Mouse (Mus musculus) heart, adult 18-20 months (tissue): ENCODE data around the gene Clec11a. TPM values are rescaled to one million over a fixed set of nuclear protein-coding genes. Genes with fewer than 3 reads are reported as not detected.
"Not testable (repeated sequence)": the region's sequence is repeated elsewhere in the genome, so short reads cannot be mapped to it uniquely, and the experiment has no call there.

ENCODE experiments used
- DNase-seq, 2 experiments: peaks; one replicate each; pipeline ENCODE4 v3.0.0; 2021 to 2022; ENCODE audit warnings: mixed read lengths in 1 of 2
- total RNA-seq, 2 experiments: library from RNA; stranded (reverse); gene quantifications; 2 replicates each; pipeline ENCODE4 v1.2.3; 2021

Clec11a gene
- total RNA-seq, 2 experiments from 2014 or later: 0.69 to 0.87 TPM

DNA sequence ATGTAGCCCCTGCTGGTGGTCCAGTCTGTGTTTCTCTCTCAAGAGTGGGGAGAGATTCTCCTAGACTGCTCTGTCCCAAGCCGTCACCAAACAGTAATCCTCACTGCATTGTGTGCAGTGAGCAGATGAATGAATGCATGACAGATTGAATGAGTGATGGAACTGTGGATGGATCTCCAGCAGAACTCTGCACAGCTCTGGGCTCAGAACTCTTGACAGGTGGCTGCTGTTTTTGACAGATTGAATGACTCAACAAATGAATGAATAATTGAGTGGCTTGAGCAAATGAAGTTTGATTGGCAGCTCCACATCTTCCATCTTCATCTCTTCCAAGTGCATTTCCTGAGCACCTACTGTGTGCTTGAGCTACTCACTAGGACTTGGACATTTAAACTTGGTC, 15.6 kb upstream of the Clec11a start:
- DNase-seq: no peak

DNA sequence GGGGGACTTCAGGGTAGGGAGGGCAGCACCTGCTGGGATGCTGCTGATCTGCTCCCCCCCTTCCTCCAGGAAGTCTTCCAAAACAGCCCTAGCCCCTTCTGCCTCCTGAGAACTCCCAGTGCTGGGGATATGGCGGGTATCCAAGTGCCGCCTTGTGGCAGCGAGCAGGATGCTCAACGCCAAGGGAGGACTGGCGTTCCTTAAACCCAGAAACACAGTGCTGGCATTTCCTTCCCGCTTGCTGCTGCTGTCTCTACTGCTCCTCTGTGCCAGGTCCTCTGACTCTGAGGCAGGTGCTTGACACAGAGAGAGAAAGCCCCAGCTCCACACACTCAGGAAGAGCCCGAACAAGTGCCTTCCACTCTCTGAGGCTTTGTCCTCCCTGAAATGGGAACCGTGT, 14.2 kb upstream of the Clec11a start:
- no peak for DNase-seq

DNA sequence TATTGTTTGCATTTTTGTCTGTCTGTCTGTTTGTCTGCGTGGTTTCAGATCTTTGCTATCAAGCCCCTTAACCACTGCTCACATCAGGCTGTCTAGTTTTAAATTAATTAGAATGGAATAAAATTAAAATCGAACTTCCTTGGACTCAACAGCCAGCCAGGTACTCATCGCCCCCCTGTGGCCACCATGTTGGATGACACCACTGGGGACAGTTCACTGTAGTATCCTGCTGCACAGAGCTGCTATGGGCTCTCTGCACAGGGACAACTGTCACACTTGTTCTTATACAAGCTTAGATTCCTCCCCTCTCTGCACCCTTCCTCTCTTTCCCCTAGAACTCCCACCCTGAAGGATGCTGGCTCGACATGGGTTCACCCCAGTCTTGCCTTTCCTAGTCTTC, 11.2 kb upstream of the Clec11a start:
- no peak for DNase-seq

DNA sequence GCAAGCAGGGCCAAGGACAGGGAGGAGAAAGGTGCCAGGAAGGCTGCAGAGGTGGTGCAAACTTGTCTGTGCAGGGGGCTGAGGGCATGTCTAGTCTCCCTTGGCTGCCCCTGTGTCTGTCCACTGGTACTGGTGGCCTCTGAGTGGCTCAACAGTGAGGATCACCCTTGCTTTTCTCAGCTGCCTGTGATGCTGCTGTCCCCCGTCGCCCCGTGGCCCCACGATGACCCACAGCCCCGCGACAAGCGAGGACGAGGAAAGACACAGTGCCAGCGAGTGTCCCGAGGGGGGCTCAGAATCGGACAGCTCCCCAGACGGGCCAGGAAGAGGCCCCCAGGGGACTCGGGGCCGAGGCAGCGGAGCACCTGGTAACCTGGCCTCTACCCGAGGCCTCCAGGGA, 5.8 kb upstream of the Clec11a start:
- DNase-seq: no peak

DNA sequence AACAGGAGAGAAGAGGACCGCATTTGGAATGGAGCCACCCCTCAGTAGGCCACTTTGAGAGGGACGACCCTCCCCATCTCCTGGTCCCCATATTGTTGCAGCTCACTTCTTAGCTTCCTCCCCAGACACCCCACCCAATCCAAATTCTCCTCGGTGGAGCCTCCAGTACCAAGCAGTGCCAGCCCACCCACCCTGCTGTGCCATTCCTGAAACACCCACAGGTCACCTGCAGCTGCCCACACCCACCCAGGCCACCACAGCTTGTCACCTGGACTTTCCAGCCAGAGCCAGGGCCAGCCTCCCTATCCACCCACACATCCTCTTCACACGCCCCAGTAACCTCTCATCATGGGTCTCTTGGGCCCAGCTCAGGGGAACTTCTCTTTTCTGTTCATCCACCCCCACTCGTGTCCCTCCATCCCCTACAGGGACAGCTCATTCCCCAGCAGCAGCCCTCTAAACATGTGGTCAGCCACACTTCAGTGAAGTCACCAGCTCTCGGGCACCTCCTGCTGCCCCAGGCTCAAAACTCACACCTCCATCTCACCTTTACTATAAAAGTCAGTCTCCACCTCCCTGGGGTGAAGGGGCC, 5.1 kb upstream of the Clec11a start:
- DNase-seq: no peak

DNA sequence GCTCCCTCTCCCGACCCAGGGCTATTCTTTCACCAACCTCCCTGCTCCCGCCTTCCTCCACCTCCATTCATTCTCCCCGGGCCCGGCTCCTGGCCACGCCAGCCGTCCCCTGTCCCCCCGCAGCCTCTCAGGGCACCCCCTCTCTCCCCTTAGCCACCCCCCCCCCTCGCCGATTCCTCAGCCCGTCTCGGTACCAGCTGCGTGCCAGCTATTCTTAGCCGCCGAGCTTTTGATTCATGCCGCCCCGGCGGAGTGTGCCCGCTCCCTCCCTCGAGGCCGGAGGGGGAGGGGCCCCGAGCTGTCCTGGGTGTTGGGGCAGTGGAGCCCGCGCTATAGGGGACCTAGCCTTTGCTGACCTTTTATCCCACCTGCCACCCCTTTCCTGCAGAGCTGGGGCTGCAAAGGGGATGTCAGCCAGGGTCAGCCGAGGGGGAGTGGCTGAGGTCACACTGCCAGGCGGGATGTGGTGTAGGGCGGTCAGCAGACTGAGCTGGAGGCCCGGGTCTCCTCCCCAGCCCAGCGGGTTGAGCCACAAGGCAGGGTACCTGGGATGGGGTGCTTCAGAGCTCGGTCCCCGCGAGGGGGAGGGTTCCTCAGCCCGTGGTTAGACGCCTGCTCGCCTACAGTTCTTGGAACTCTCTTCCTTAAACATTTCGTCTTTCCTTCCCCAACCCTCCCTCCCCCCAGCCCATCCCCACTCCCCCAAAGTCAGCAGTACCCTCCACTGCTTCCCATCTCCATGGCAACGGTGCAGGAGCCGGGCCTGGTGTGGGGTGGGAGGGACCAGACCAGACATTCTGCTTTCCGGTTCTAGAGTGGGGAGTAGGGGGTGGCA, 4.4 kb upstream of the Clec11a start:
- peak; percentile 53 to 57 for DNase-seq

DNA sequence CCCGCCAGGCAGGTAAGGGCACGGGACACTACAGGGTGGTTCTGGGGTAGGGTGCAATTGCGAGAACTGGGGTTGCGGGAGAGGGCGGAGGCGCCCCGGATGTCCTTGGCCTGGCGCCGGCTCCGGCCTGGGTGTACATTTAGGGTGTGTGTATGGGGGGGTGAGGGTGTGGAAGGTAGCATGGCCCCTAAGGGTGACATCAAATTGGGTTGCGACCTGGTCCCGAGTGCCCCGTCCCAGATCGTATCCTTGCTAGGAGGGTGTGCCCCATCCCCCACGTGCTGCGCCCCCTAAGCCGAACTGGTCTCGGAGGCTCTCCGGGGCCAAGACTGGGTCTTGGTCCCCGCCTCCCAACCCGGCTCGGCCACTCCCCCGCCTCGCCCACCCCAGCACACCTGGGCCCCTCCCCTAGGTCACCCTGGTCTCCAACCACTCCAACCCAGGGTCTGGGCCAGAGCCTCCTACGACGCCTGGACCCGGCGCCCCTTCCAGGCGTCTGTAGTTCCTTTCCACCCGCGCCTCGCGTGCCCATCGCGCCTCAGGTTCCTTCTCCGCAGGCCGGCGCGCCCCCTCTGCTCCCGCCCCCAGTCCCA, 3.7 kb upstream of the Clec11a start:
- DNase-seq: no peak

DNA sequence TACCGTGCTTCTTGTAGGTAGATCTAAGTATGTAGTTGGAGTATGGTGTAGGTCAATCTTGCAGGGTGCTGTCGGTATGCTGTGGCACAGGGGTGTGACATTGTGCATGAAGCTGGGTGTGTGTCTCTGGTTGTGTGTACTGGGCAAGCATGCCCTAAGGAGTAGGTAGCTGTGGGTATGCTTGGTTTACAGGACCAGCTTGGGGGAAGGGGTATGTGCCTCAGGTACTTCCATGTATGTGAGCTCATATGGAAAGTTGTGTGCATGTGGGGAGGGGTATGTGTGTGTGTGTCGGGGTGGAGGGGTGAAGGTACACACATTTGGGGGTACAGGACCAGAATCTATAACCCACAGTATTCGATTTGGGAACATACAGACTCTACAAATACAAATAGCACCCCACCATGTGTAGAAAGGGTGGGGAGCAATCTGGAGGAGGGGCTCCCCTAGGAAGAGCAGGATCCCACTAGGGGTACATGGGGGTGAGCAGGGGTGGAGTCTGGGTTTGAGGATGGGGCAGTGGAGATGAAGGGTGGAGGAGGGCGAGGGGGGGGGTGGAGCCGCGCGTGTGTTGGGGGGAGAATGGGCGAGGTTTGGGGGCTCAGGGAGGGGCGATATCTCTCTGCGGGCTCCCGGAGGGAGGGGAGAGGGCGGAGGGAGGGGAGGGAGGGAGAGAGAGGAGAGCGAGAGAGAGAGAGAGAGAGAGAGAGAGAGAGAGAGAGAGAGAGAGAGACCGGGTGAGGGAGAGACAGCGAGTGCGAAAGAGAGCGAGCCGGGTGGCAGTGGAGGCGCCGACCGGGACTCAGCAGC, 3.0 kb upstream of the Clec11a start, which contains the start of gene Shank1:
TSS of gene Shank1 (plus strand) at position 779 of the 810 bp plus-strand sequence.
- DNase-seq: peak in 1 of 2 experiments; percentile 4

DNA sequence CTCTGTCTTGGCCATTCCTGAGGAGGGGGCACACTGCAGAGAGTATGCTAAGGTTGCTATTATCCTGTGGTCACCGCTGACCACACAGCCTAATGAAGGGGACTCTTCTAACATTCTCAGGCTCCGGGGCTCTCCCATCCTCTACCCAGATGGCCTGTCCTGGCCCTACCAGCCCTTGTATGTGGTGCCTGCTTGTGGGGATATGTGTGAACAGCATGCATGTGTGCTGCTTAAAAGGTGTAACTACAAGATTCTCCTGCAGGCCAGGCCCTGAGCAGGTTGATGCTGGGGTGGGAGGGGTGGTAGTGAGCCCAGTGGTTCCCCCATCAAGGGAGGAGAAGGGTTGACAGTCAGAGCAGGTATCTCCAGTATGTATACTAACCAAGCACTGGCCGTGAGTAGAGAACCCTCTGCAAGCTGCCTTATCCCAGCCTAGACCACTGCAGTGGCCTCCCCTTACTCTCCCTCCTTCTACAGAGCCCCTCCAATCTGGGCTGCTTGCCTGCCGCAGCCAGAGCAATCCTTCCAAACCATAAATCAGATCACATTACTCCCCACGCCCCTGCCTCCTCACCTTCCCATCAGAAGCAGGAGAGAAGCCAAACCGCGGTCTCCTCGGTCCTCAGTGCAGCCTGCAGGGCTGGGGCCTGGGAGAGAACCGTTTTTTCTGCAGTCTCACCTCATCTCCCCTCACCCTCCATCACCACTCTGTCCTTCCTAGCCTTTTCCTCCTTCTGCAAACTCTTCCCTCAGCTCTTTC, 739 bp upstream of the Clec11a start:
- DNase-seq: no peak

DNA sequence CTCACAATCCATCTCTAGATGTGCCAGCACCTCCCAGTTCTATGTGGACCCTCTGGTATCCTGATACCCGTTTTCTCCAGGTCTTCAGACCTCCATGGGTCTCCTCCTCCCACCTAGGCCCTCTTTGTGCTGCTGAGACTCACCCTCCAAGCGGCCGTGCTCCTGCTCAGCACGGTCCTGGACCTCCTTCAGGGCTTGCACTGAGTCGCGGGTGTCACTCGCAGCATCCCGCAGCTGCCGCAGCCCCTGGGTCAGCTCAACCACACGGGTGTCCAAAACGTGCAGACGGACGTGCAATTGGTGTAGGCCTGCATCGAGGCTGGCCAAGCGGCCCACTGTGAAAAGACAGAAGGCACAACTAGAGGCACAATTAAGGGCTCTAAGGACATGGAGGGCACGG, 1.0 kb downstream of the Clec11a start:
- no peak for DNase-seq

DNA sequence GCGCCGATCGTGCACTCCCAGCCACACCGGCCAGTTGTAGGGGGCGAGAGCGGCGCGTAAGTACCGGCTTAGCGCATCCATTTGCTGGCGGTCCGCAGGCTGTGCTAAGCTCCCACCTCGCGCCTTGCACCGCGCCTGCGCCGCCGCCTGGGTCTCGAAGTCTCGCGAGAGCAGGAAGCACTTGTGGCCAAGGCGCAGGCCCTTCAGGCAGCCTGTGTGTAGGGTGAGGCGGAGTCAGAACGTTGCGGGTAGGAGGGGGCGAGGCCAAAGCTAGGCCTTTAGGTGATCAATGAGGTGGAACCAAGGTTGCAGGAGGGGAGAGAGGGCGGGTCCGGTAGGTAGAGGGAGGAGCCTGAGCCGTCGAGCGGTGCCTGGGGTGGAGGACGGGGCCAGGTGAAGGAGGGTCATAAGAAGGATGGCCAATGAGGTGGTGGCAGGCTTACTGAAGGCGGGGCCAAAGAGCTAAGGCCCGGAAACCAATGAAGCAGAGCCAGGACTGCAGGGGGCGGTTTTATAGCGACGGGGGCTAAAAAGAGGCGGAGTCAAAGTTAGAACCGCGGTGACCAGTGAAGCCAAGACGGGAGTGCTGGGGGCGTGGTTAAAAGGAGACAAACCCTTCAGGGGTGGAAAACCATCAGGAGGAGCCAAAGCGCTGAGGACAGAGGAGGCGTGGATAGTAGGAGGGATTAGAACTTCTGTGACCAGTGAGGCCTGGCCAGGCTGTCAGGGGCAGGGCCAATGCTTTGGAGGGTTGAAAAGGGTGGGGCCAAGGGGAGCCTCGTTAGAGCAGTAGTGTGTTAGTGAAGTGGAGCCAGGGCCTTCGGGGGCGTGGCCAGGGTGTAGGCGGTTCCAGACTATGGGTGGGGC, 1.7 kb downstream of the Clec11a start:
- peak; percentile 96 to 98 for DNase-seq

DNA sequence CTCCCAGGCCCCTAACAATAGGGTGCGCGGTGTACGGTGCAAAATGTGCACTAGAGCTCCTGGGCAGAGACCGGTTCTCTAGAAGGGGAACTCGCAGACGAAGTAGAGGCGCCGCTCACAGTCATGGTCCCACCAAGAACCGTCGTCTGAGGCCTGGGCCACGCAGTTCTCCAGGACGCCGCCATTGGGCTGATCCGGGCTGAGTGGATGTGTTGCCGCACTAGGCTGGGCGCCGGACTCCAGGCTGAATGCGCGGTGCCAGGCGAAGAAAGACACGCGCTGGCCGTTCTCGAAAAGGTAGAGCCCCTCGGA, 2.3 kb downstream of the Clec11a start:
- no peak for DNase-seq

DNA sequence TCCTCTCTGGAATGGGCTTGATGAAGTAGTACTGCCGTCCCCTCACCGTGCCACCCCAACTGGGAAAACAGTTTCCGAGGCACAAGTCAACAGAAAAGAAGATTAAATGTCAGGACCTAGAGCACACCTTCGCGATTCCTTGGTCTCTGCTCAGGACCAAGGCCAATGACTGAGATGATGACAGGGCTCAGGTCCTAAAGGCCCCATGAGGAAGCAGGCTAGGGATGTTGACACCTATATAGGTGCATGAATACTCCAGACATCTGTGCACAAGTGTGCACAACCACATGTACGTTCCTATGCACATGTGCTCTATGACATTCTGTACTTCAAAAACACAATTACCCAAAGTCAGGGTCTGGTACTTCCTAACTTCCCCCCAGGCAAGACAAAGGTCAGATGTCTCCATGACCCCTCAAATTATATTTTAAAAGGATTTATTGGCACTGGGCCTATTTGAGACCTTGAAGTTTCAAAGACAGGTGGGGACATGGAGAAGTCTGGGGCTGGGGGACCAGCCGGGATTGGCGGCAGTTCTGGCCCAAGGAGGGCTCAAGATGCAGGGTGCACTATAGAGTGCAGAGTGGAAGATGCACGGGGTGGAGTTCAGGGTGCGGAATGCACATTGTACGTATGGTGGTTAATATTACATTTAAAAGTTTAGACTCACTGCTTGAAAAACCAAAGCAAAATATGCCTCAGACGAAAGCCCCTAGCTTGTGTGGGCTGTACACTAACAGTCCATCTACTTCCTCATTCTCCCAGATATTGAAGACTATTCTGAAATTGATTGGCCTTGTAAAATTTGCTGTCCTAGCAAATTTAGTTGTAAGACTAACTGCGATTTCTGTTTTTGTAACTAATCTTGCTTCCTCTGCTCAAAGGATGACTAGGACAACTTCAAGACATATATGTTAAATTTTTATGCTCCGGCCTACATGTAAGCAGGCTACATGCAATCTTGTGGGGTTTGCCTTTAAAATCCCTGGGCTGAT, 3.1 kb downstream of the Clec11a start:
- DNase-seq: peak in 1 of 2 experiments; percentile 3

DNA sequence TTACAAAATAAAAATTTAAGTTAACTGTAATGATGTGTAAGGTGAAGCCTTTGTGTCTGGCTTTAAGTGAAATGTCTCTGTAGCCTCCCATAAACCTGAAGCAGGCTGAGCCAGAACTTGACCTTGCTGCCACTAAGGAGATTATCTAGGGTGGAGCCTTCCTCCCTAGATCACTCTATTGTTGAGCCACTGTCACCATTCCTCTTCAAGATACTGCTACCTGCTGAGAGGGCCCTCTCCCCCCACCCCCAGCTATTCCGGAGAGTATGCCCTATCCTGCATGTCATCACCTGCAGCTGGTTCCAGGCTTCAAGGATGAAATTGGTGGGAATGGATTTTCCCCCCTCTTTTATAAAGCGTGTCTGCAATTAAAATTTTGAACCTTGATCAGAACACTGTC, 9.2 kb downstream of the Clec11a start:
- not testable (repeated sequence) for DNase-seq

DNA sequence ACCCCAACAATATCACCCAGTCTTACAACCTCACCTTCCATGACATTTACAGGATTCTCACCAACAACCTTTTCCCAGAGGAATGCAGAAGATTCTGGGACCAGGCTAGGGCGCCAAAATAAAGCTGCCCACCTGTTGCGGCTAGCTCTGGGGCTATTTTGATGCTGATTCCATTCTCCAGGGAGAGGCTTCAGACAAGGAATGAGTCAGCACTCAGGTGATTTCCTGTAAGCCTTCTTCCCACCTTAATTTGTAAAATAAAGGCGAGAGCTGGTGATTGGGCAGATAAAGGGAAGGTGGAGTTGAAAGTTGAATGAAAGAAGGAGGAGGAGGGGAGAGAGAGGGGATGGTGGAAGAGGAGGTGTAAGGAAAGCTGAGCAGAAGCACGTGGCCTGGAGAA, 15.3 kb downstream of the Clec11a start:
- DNase-seq: no peak

DNA sequence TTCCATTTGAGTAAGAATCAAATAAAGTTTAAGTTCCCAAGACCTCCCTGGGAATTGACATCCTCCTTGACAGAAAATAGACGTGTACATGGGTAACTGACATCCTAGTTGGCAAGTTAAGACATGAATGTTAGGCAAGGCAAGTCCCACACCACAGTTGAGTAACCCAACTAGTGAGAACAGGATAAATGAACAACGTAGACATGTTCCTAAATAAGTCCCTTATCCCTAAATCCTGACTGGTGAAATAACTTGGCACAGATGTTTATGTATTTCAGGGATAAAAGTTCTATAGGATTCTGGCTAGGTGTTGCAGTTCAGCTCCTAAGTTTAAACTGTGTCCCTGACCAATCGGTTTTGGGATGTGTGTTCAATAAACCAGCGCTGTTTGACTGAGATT, 15.7 kb downstream of the Clec11a start:
- DNase-seq: no peak

DNA sequence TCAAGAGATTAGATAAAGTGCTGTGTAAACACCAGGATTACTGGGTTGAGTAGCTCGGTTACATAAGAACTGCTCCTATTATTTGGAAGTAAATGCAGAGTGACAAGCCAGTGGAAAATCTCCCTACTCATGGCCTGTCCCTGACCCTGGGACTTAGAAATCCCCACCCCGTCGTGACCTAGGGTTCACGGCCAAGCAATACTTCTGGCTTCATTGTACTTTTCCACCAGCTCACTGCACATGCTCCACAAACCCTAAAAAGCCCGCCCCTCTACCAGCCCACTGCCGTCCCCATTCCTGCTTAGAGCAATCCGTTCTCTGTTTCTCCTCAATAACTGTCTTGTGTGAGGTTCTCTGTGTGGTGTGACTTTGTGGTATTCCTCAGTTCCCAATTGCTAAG, 18.9 kb downstream of the Clec11a start:
- DNase-seq: no peak

DNA sequence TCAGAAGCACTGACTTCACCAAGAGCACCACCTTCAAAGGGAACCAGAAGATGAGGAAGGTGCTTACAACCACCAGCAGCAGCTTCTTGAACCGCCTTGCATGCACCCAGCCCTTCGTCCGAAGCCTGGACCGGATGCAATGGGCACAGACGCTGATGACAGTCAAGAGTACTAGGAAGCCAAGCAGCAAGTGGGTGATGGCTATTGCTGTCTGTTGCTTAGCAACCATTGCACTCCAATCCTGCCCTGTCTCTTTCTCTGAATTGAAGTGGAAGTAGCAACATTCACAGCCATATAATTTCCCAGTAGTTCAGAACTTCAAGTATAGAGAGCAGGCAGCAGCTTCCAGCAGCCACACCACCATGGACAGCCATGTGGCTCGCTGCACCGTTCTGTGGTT, 25.1 kb downstream of the Clec11a start:
- no peak for DNase-seq

DNA sequence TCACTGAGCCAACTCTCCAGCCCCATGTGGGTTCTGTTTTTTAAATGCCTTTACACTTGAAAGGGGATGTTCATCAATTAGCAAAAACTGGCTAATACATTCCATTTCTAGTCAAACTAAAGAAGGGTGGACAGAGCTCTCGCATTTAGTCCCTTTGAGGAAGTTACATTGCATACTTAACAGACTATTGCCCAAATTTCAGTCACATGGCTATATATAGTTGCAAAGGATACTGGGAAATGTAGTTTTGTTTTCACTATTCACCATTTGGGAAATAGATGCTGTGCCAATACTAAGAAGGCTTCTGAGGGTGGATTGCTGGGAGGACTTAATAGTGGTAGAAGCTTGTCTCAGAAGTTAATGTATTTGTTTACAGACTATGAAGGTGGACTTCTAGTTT, 25.7 kb downstream of the Clec11a start:
- DNase-seq: no peak

DNA sequence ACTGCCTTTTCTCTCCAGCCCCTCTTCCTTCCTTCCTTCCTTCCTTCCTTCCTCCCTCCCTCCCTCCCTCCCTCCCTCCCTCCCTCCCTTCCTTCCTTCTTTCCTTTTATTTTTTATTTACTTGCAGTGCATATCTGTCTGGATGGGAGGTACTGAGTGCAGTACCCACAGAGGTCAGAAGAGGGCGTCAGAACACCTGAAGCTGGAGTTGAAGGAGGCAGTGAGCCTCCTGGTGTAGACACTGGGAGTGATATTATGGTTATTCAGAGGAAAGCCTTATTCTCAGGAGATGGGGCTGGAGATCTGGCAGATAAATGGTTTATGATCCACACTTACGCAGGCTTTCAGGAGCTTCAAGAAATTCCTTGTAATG, 29.5 kb downstream of the Clec11a start:
- peak in 1 of 2 experiments; percentile 30 for DNase-seq
